Mouse (Mus musculus): Measurements from ENCODE around the gene Nrxn1. TPM values are rescaled to one million over a fixed set of nuclear protein-coding genes. Genes with fewer than 3 reads are reported as not detected.

Nrxn1 gene
- total and polyA plus RNA-seq, 2 experiments from 2014 or later = 242 to 376 TPM

DNA sequence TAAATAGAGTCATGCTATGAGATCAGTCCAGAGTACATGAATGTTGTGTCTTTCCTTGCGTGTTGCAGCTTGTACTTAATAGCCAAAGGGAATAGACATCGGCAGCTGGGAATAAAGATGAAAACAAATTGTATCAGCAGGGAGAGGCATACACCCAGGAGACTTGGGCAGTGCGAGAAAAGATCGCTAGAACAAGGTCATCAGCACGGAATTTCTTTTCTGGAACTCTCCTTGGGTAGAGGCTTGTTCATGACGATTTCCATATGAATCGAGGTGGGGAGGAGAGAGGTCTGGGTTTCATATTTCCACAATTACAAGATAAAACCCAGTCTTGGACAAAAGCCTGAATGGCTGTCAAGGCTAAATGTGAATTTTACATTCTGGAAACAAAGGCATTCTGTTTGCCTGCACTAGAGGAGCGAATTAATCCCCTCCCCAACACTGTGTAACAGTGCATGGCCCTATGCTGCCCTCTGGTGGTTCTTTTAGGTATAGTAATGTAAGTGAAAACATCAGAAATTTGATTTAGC is 508.1 kb downstream of the Nrxn1 start:
- 14% methylated on average over 8 of the region's 8 CpGs for WGBS
- peaks cover 8% of the 10 kb centered on the region; the same call in 1 of the 2 replicates for H3K4me1 ChIP-seq (ENCODE audit: insufficient read depth)
- H3K36me3 ChIP-seq (ENCODE audit: insufficient read depth) = peaks cover 4% of the 10 kb centered on the region; the same call in 1 of the 2 replicates
- no peaks in the 10 kb centered on the region for H3K9me3 ChIP-seq (ENCODE audit: low read length)
- 0 out of 2 replicates have a peak overlapping the region, but pooled peaks have one; percentile 9 for H3K4me3 ChIP-seq (ENCODE audit: low read depth, low read length)
- peak overlapping the region; percentile 60 for H3K27ac ChIP-seq (ENCODE audit: low read depth, low read length)
- ATAC-seq (peak; percentile 95), DNase-seq (peak; percentile 89)
- H3K9ac ChIP-seq = 0 out of 2 replicates have a peak overlapping the region, but pooled peaks have one; percentile 2
- peak; percentile 98 for TF ChIP-seq CTCF (IDR thresholded peaks at IDR 0.05; ENCODE audit: low read depth)
- H3K4me2 ChIP-seq (ENCODE audit: low read depth) = peak overlapping the region; percentile 33
- H3K27me3 ChIP-seq (ENCODE audit: insufficient read depth, low read length) = no peaks in the 10 kb centered on the region

DNA sequence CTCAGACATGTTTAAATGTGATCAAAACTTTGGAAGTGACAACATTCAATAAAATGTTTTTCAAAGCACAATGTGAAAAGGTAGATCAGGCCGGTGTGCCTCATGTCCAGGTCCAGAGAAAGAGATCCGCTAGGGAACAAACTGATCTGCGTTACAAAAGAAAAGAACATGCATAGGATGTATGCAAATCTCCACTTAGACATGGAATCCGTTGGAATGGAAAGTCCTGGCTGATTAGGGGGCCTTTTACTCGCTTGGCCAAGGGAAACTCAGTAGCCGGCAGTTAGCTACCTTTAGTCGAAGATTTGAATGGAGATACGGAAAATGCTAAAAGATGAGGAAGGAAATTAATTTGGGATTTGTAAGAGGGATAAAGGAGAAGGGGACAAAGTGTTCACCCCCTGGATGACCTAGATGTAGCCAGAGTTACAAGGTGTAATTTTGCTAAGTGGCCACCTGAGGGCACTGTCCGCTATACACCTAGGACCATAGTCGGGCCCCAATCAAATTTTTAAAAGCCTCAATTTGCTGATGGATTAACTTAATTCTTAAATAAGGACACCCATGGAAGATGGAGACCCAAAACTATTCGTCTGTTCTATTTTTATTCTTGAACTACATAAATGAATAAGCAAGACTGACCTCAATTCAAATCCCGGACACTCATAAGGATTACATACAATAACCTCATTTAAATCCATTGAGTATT is 508.9 kb downstream of the Nrxn1 start:
- DNase-seq (peak; percentile 57), ATAC-seq (no peak; the same call in 1 of the 2 replicates)
- Histone ChIP-seq H3K4me3 (ENCODE audit: low read depth, low read length) (no peak overlapping the region), H3K9me3 (ENCODE audit: low read length) (no peaks in the 10 kb centered on the region), H3K9ac (no peak overlapping the region), H3K27ac (ENCODE audit: low read depth, low read length) (no peak overlapping the region), H3K36me3 (ENCODE audit: insufficient read depth) (peaks cover 4% of the 10 kb centered on the region; the same call in 1 of the 2 replicates), H3K4me1 (ENCODE audit: insufficient read depth) (peaks cover 8% of the 10 kb centered on the region; the same call in 1 of the 2 replicates), H3K27me3 (ENCODE audit: insufficient read depth, low read length) (no peaks in the 10 kb centered on the region), H3K4me2 (ENCODE audit: low read depth) (no peak overlapping the region)
- 33% methylated on average over 12 of the region's 12 CpGs for WGBS
- TF ChIP-seq CTCF (IDR thresholded peaks at IDR 0.05; ENCODE audit: low read depth) = peak; percentile 60

DNA sequence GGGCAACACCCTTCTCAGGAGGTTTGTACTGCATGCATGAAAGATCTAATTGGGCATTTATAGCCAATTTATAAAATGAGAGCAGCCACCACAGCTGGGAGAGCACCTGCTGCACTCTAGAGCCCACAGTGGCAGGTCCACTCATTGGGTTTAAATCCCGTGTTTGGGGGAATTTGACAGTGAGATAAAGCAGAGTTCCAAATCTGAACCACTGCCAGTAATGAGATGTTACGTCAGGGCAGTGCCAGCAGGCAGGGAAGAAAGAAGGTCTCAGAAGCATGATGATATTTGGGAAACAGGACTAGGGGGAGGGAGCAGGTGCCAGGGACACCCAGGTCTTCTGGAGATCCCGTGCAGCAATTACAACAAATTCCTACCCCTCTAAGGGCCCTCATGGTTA is 509.7 kb downstream of the Nrxn1 start:
- 19% methylated on average over 3 of the region's 3 CpGs for WGBS
- Histone ChIP-seq H3K4me3 (ENCODE audit: low read depth, low read length) (no peak overlapping the region), H3K9ac (no peak overlapping the region), H3K4me1 (ENCODE audit: insufficient read depth) (peaks cover 8% of the 10 kb centered on the region; the same call in 1 of the 2 replicates), H3K36me3 (ENCODE audit: insufficient read depth) (peaks cover 4% of the 10 kb centered on the region; the same call in 1 of the 2 replicates), H3K4me2 (ENCODE audit: low read depth) (no peak overlapping the region), H3K27me3 (ENCODE audit: insufficient read depth, low read length) (no peaks in the 10 kb centered on the region), H3K9me3 (ENCODE audit: low read length) (no peaks in the 10 kb centered on the region), H3K27ac (ENCODE audit: low read depth, low read length) (no peak overlapping the region)
- no peak for TF ChIP-seq CTCF (IDR thresholded peaks at IDR 0.05; ENCODE audit: low read depth)
- ATAC-seq (no peak), DNase-seq (peak; percentile 38)

DNA sequence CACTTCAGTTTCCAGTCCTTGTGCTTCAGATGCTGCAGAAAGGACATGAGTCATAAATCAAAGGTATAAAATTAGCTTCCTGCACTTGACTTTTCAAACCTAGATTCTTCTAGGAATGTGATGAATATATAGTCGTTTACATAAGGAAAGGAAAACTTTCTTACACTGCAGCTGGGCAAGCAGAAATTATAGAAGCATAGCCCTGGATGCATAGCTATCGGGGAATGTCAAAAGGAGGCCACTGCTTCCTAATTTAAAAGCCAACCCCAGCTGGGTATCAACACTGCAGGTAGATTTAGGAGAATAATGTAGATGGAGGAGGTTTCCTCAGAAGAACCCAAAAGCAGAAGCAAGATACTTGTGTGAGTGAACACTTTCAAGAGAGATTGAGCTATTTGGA is 523.0 kb downstream of the Nrxn1 start:
- DNase-seq (no peak), ATAC-seq (no peak)
- Histone ChIP-seq H3K9ac (no peak overlapping the region), H3K9me3 (ENCODE audit: low read length) (no peaks in the 10 kb centered on the region), H3K4me2 (ENCODE audit: low read depth) (no peak overlapping the region), H3K27me3 (ENCODE audit: insufficient read depth, low read length) (no peaks in the 10 kb centered on the region), H3K4me1 (ENCODE audit: insufficient read depth) (no peaks in the 10 kb centered on the region), H3K27ac (ENCODE audit: low read depth, low read length) (no peak overlapping the region), H3K36me3 (ENCODE audit: insufficient read depth) (no peaks in the 10 kb centered on the region), H3K4me3 (ENCODE audit: low read depth, low read length) (no peak overlapping the region)
- whole genome bisulfite sequencing = 80% methylated on average over 2 of the region's 2 CpGs
- TF ChIP-seq CTCF (IDR thresholded peaks at IDR 0.05; ENCODE audit: low read depth) = no peak

DNA sequence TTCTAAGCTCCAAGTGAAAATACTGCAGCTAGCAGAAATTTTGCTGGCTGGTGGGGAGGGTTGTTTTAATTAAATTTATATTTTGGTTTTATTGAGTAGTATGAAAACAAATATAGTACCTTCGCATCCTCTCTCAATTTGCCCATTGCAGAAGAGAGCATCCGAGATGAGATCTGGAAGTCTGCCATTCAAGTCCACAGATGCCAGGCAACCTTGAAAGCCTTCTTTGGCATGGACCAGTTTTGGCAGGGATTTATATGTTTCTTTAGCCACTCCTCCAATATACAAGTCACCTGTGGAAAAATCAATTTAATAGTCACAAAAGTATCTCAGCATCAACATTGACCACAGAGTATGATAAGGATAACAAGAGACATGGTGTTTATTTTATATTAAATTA is 527.7 kb downstream of the Nrxn1 start:
- no peaks in the 10 kb centered on the region for H3K4me1 ChIP-seq (ENCODE audit: insufficient read depth)
- 48% methylated on average over 2 of the region's 2 CpGs for WGBS
- no peaks in the 10 kb centered on the region for H3K36me3 ChIP-seq (ENCODE audit: insufficient read depth)
- TF ChIP-seq CTCF (IDR thresholded peaks at IDR 0.05; ENCODE audit: low read depth) = no peak
- H3K27me3 ChIP-seq (ENCODE audit: insufficient read depth, low read length) = no peaks in the 10 kb centered on the region
- ATAC-seq (no peak), DNase-seq (no peak)
- no peak overlapping the region for H3K4me3 ChIP-seq (ENCODE audit: low read depth, low read length)
- no peak overlapping the region for H3K27ac ChIP-seq (ENCODE audit: low read depth, low read length)
- H3K9me3 ChIP-seq (ENCODE audit: low read length) = no peaks in the 10 kb centered on the region
- H3K9ac ChIP-seq = no peak overlapping the region
- no peak overlapping the region for H3K4me2 ChIP-seq (ENCODE audit: low read depth)

DNA sequence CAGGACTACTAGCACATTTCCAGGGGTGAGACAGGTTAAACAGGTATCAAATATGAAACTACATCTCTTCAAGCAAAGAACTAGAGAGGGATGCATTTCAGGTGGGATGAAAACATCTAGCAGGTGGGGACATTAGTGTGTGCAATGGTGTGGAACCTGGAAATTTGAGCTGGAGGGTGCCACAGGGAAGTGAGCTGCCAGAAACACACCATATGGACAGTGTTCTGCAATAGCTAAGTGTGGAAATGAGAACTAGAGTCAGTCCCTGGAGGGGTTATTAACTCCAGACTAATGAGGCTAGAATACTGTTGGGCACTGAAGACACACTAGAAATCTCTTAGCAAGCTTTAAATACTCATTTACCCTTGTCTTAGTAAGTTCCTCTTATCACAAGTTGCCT is 536.5 kb downstream of the Nrxn1 start:
- ATAC-seq = no peak
- H3K4me2 ChIP-seq (ENCODE audit: low read depth) = no peak overlapping the region
- H3K27me3 ChIP-seq (ENCODE audit: insufficient read depth, low read length) = no peaks in the 10 kb centered on the region
- H3K4me1 ChIP-seq (ENCODE audit: insufficient read depth) = no peaks in the 10 kb centered on the region
- no peaks in the 10 kb centered on the region for H3K36me3 ChIP-seq (ENCODE audit: insufficient read depth)
- DNase-seq = no peak
- TF ChIP-seq CTCF (IDR thresholded peaks at IDR 0.05; ENCODE audit: low read depth) = no peak
- H3K4me3 ChIP-seq (ENCODE audit: low read depth, low read length) = no peak overlapping the region
- no peaks in the 10 kb centered on the region for H3K9me3 ChIP-seq (ENCODE audit: low read length)
- H3K9ac ChIP-seq = no peak overlapping the region
- no peak overlapping the region for H3K27ac ChIP-seq (ENCODE audit: low read depth, low read length)

DNA sequence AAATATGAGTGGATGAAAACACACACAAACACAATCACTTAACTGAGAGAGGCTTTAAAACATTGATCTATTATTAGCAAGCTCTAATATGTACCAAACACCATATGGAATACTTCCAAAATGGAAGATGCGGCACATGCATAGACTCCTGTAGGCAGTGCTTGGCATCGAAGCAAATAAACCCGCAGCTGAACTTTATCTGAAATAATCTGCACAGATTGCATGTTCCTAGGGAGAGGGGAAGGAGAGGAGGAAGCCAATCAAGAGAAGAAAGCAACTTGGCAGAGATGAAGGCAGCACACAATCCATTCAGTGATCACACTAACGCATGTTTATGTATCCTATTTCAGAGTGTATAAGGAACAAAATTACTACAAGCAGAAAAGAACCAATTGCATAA is 542.5 kb downstream of the Nrxn1 start:
- Histone ChIP-seq H3K4me1 (ENCODE audit: insufficient read depth) (0 out of 2 replicates have a peak, but pooled peaks cover 2% of the 10 kb centered on the region), H3K4me2 (ENCODE audit: low read depth) (no peak overlapping the region), H3K4me3 (ENCODE audit: low read depth, low read length) (no peak overlapping the region), H3K27ac (ENCODE audit: low read depth, low read length) (0 out of 2 replicates have a peak overlapping the region, but pooled peaks have one; percentile 21), H3K27me3 (ENCODE audit: insufficient read depth, low read length) (no peaks in the 10 kb centered on the region), H3K9ac (no peak overlapping the region), H3K36me3 (ENCODE audit: insufficient read depth) (no peaks in the 10 kb centered on the region), H3K9me3 (ENCODE audit: low read length) (no peaks in the 10 kb centered on the region)
- 42% methylated on average over 4 of the region's 4 CpGs for WGBS
- DNase-seq (peak; percentile 31), ATAC-seq (peak; percentile 53; the same call in 1 of the 2 replicates)
- no peak for TF ChIP-seq CTCF (IDR thresholded peaks at IDR 0.05; ENCODE audit: low read depth)
